Mouse (Mus musculus) left cerebral cortex, postnatal 14 days (tissue): ENCODE data around the gene Ube2d2b. TPM values are rescaled to one million over a fixed set of nuclear protein-coding genes. Genes with fewer than 3 reads are reported as not detected.

Experiments used
- total RNA-seq, 2 experiments: library from RNA; stranded (reverse); gene quantifications; 2 replicates each; pipeline ENCODE4 v1.2.3; 2021

The Ube2d2b gene
- total RNA-seq, 2 experiments from 2014 or later = not detected

Other genes with a start within 250 kb of the Ube2d2b start
- 10 to 100 TPM; 21.8 to 24.0 TPM for gene Rpap2, start 232.7 kb upstream of the Ube2d2b start, total RNA-seq
- gene Glmn, start 232.2 kb upstream of the Ube2d2b start, total RNA-seq = 10 to 100 TPM; 18.1 to 18.7 TPM
- gene Gfi1, start 104.1 kb upstream of the Ube2d2b start, total RNA-seq = not detected
- 10 to 100 TPM; 65.6 to 73.0 TPM for gene Evi5, start 45.0 kb downstream of the Ube2d2b start, total RNA-seq
- gene Rpl5, start 70.4 kb downstream of the Ube2d2b start, total RNA-seq = 10 to 100 TPM; 82.2 to 89.6 TPM
- 10 to 100 TPM; 42.3 to 47.3 TPM for gene Fam69a, start 157.0 kb downstream of the Ube2d2b start, total RNA-seq
- 10 to 100 TPM; 45.9 to 50.6 TPM for gene Mtf2, start 235.6 kb downstream of the Ube2d2b start, total RNA-seq